Mouse (Mus musculus) liver, adult 2 months (tissue): ENCODE results near the gene Dync1i1.

Experiments used
- CTCF ChIP-seq: fragments of 200-500 bp; IDR thresholded peaks from 2 replicates; pipeline ENCODE4 v1.5.1; 2011; ENCODE audit warnings: low read depth, low read length, control low read depth
- POLR2A ChIP-seq: fragments of 200-500 bp; IDR thresholded peaks from 2 replicates; pipeline ENCODE4 v1.6.1; 2011; ENCODE audit warnings: low read length, control low read depth; ENCODE audit not compliant: insufficient read depth; ENCODE audit errors: extremely low read depth

GRCm38 (mm10) chr6:5854048-5854836 lies 128.8 kb downstream of the Dync1i1 start:
- TF ChIP-seq POLR2A (no peak), CTCF (no peak)
